Mouse (Mus musculus) olfactory bulb, adult 2 months (tissue): Measurements from ENCODE around the gene Morc1. TPM values are rescaled to one million over a fixed set of nuclear protein-coding genes. Genes with fewer than 3 reads are reported as not detected.

Experiments used
- H3K27ac ChIP-seq: fragments of 200-500 bp; 2 replicates; pipeline ENCODE4 v1.5.1; 2012; ENCODE audit warnings: low read depth, low read length; ENCODE audit not compliant: insufficient read depth
- H3K4me1 ChIP-seq: fragments of 200-500 bp; 2 replicates; pipeline ENCODE4 v1.6.1; 2012; ENCODE audit warnings: low read length; ENCODE audit not compliant: control insufficient read depth, insufficient read depth
- H3K4me3 ChIP-seq: fragments of 200-500 bp; 2 replicates; pipeline ENCODE4 v1.5.1; 2012; ENCODE audit warnings: mild to moderate bottlenecking, low read depth, low read length, moderate library complexity; ENCODE audit not compliant: insufficient read depth
- CTCF ChIP-seq: fragments of 200-500 bp; IDR thresholded peaks from 2 replicates; pipeline ENCODE4 v1.5.1; 2012; ENCODE audit warnings: low read depth, mild to moderate bottlenecking, low read length, moderate library complexity; ENCODE audit not compliant: insufficient read depth
- POLR2A ChIP-seq: fragments of 200-500 bp; IDR thresholded peaks from 2 replicates; pipeline ENCODE4 v1.6.1; 2012; ENCODE audit warnings: mild to moderate bottlenecking, low read depth, low read length, moderate library complexity; ENCODE audit not compliant: insufficient read depth
- WGBS: fragments of 180-500 bp; shearing (Covaris S2); methylation state at CpG from one replicate; pipeline ENCODE4 v1.1.7; 2018; 5-methylcytosine and 5-hydroxymethylcytosine counted together
- polyA plus RNA-seq: library from polyadenylated mRNA; stranded (reverse); fragments of >200 nt; gene quantifications from 2 replicates; pipeline ENCODE4 v1.2.4, GENCODE M21; 2012; ENCODE audit warnings: low replicate concordance; ENCODE audit not compliant: missing spikeins, insufficient read depth, insufficient read length

Morc1 gene
- polyA plus RNA-seq, 1 experiment = not detected

- H3K4me3 ChIP-seq = no peak overlapping the region
- no peaks in the 10 kb centered on the region for H3K4me1 ChIP-seq
- no peak for TF ChIP-seq POLR2A
- no peak for TF ChIP-seq CTCF
- WGBS = 85% methylated on average over 3 of the region's 3 CpGs
- H3K27ac ChIP-seq = no peak overlapping the region
Observed at GRCm38 (mm10) chr16:48608224-48608623, 177.2 kb downstream of the Morc1 start.

DNA sequence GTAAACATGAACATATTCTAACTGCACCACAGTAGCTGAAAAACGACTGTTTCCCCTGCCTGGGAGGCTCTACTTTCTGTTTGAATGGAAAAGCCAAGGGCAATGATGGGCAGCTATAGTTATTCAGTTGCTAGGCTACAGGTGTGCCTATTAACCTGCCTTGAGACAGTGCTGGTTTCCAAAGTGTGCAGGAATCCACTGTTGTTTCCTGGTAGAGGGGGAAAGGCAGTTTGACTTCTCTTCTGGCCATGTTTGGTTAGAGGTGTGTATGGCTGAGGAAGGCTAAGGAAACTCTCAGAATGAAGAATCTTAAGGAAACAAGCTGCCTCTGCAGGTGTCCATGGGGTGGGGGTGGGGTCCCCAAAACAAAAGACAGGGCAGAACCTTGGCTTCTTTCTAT lies 179.8 kb downstream of the Morc1 start:
- H3K4me1 ChIP-seq = no peaks in the 10 kb centered on the region
- H3K27ac ChIP-seq = no peak overlapping the region
- 72% methylated on average over 1 of the region's 1 CpGs for WGBS
- no peak overlapping the region for H3K4me3 ChIP-seq
- no peak for TF ChIP-seq CTCF
- no peak for TF ChIP-seq POLR2A

GRCm38 (mm10) chr16:48611436-48611835 lies 180.4 kb downstream of the Morc1 start:
- Histone ChIP-seq H3K4me1 (no peaks in the 10 kb centered on the region), H3K27ac (no peak overlapping the region), H3K4me3 (no peak overlapping the region)
- 97% methylated on average over 2 of the region's 2 CpGs for WGBS
- TF ChIP-seq POLR2A = no peak
- TF ChIP-seq CTCF = no peak

DNA sequence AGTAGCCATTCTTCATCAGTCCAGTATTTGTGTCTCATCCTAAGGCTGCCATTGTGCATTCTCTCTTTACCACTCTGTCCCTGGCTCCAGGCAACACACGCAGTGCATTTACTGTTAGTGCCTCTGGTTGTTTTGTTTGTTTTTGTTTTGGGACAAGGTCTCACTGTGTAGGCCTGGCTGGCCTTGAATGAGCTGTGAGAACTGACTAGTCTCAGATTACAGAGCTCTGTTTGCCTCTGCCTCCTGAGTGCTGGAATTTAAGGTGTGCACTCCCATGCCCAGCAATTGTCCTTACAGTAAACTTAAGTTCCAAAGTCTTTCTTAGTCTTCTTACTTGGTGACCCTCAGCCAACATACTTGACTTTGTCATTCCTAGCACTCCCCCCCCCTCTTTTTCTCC lies 182.7 kb downstream of the Morc1 start:
- Histone ChIP-seq H3K4me1 (no peaks in the 10 kb centered on the region), H3K4me3 (no peak overlapping the region), H3K27ac (no peak overlapping the region)
- 67% methylated on average over 1 of the region's 1 CpGs for WGBS
- TF ChIP-seq CTCF (no peak), POLR2A (no peak)

DNA sequence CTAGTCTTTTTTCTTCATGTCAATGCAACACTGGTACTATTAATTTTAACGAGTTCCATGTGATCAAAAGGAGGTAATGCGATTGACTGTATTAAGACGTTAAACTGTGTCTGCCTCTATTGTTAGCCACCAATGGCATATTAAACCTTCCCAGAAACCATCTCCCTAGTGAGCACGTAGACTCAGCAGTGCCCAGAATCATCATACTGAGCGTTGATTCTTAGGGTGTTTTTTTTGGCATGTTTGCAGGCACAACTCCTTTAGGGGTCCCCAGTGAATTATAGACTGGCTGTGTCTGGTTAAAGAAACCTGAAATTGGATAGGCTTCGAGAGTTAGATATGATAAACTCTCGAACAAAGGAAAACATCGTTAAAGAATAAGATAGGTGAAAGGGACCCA lies 189.5 kb downstream of the Morc1 start:
- WGBS = 30% methylated on average over 8 of the region's 8 CpGs
- no peak for TF ChIP-seq CTCF
- TF ChIP-seq POLR2A = no peak
- no peak overlapping the region for H3K4me3 ChIP-seq

DNA sequence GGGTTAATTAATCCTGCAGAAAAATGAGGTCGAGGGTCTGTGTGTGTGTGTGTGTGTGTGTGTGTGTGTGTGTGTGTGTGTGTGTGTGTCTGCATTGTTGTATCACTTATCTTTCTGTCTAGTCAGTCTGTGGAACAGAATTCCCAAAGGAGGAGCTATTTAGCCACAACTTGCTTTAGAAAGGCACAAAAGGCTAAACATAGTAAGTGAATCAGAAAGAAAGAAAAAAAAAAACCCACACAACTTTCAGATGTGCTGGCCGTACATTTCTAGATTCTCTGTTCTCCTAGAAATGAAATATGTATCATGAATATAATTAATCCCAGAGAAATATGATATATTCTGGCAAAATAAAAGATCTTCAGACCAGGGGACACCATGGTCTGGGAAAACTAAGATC lies 190.0 kb downstream of the Morc1 start:
- Histone ChIP-seq H3K4me3 (no peak overlapping the region), H3K4me1 (no peaks in the 10 kb centered on the region), H3K27ac (no peak overlapping the region)
- WGBS = 13% methylated on average over 2 of the region's 2 CpGs
- TF ChIP-seq CTCF (no peak), POLR2A (no peak)

More for the DNA sequence above, 189.5 kb downstream of the Morc1 start:
- Histone ChIP-seq H3K27ac (no peak overlapping the region), H3K4me1 (no peaks in the 10 kb centered on the region)

DNA sequence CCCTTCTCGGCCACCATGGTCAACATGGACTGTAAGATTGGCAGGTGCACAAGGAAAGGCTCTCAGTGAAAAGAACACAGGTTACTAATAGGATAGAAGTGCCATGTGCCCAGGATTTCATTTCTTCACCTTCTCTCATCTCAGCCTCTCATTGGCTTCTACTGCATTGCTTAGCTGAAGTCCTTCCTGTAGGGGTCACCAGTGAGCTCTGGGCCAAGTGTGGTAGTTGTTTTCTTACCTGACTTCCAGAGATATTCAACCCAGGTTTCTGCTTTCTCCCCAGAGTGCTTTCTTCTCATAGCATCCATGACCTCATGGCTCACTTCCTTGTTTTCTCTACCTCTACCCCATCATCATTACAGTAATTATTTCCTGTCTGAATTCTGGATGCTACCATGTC lies 192.4 kb downstream of the Morc1 start:
- H3K4me1 ChIP-seq = no peaks in the 10 kb centered on the region
- no peak overlapping the region for H3K4me3 ChIP-seq
- no peak overlapping the region for H3K27ac ChIP-seq
- TF ChIP-seq POLR2A = no peak
- no peak for TF ChIP-seq CTCF
- 91% methylated on average over 1 of the region's 1 CpGs for WGBS

- H3K4me3 ChIP-seq = no peak overlapping the region
- no peak for TF ChIP-seq POLR2A
- TF ChIP-seq CTCF = no peak
- H3K4me1 ChIP-seq = no peaks in the 10 kb centered on the region
- H3K27ac ChIP-seq = no peak overlapping the region
- 80% methylated on average over 3 of the region's 3 CpGs for WGBS
Observed at GRCm38 (mm10) chr16:48626186-48626585, 195.1 kb downstream of the Morc1 start.

DNA sequence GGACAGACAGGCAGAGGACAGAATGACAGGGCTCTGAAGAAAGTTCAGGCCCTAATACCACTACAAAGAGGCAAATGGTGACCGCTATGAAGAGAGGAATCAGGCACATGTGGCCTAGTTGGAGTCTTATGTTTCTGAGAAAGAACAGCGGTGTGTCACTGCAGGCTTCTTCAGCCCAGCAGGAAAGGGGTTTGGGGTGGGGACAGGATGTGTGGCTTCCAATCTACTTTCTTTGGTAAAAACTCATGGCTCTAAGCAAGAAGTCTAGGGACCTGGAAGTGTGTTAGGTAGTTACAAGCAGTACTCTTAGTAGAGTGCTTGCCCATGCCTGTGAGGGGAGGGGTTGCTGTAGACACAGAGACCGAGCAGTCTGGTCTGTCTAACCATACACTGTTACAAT lies 196.3 kb downstream of the Morc1 start:
- no peak overlapping the region for H3K27ac ChIP-seq
- H3K4me3 ChIP-seq = no peak overlapping the region
- WGBS = 99% methylated on average over 3 of the region's 3 CpGs
- H3K4me1 ChIP-seq = no peaks in the 10 kb centered on the region
- TF ChIP-seq POLR2A = no peak
- no peak for TF ChIP-seq CTCF

GRCm38 (mm10) chr16:48629710-48630109 lies 198.7 kb downstream of the Morc1 start:
- Histone ChIP-seq H3K4me3 (no peak overlapping the region), H3K4me1 (no peaks in the 10 kb centered on the region), H3K27ac (no peak overlapping the region)
- TF ChIP-seq CTCF (no peak), POLR2A (no peak)
- WGBS = 85% methylated on average over 5 of the region's 5 CpGs
